Mouse (Mus musculus): ENCODE measurements around the gene 4930435E12Rik. TPM values are rescaled to one million over a fixed set of nuclear protein-coding genes. Genes with fewer than 3 reads are reported as not detected.

The 4930435E12Rik gene
- not detected for polyA plus RNA-seq (2014; fragmentation: Illumina TruSeq; extraction: RNeasy Lipid Tissue Mini Kit (QIAGEN cat#74804); ENCODE audit: low read depth, low replicate concordance)

DNA sequence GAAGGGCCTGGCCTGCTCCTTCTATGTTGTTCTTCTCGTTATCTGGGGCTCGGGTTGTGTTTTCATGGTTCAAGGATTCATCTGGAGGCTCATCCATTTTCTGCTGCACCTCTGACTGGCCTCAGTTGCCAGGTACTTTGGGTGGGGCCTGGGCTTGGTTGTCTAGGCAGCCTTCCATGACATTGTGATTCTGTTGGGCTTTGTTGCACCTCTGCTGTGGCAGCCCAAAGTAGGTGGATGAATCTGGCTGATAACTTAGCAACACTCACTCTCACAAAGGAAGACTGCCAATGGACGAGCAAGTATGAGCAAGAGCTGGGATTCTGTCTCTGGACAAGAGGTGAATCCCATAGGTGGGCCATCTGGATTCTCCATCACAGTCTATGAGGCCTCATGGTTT is at the start of gene 4930435E12Rik:
Gene 4930435E12Rik (minus strand): TSS at position 101 of the 400 bp plus-strand sequence.

DNA sequence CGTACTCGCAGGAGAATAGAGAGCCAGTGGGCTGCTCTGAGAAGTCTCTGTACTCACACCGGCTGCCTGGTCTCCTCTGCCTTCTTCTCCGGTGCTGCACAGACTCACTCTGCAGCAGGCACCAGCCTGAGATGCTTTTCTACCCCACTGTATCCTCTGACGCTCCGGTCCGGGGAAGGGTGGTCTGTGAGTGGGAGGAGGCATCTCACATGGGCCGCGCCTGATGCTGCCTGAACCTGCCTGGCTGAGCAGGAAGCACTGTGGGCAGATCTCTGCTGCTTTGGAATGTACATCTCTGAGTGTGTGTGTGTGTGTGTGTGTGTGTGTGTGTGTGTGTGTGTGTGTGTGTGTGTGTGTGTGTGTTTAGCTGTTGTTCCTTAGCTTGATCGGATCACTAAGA is 28.5 kb downstream of the 4930435E12Rik start, which contains the start of gene Upk1b:
Gene Upk1b (minus strand): TSS at position 238 of the 400 bp plus-strand sequence.

Other genes with a start within 250 kb of the 4930435E12Rik start
- 14.2 TPM for gene Arhgap31, start 115.5 kb downstream of the 4930435E12Rik start, polyA plus RNA-seq (2014; fragmentation: Illumina TruSeq; extraction: RNeasy Lipid Tissue Mini Kit (QIAGEN cat#74804); ENCODE audit: low read depth, low replicate concordance)
- 23.0 TPM for gene B4galt4, start 86.5 kb downstream of the 4930435E12Rik start, polyA plus RNA-seq (2014; fragmentation: Illumina TruSeq; extraction: RNeasy Lipid Tissue Mini Kit (QIAGEN cat#74804); ENCODE audit: low read depth, low replicate concordance)
- gene Upk1b, start 28.4 kb downstream of the 4930435E12Rik start, polyA plus RNA-seq (2014; fragmentation: Illumina TruSeq; extraction: RNeasy Lipid Tissue Mini Kit (QIAGEN cat#74804); ENCODE audit: low read depth, low replicate concordance), result 1.5 TPM
- 21.7 TPM for gene Igsf11, start 63.9 kb upstream of the 4930435E12Rik start, polyA plus RNA-seq (2014; fragmentation: Illumina TruSeq; extraction: RNeasy Lipid Tissue Mini Kit (QIAGEN cat#74804); ENCODE audit: low read depth, low replicate concordance)